Mouse (Mus musculus): ENCODE data around the gene Prkci. TPM values are rescaled to one million over a fixed set of nuclear protein-coding genes. Genes with fewer than 3 reads are reported as not detected.

Gene Prkci
- polyA plus RNA-seq, 1 experiment, result 1.0 TPM

DNA sequence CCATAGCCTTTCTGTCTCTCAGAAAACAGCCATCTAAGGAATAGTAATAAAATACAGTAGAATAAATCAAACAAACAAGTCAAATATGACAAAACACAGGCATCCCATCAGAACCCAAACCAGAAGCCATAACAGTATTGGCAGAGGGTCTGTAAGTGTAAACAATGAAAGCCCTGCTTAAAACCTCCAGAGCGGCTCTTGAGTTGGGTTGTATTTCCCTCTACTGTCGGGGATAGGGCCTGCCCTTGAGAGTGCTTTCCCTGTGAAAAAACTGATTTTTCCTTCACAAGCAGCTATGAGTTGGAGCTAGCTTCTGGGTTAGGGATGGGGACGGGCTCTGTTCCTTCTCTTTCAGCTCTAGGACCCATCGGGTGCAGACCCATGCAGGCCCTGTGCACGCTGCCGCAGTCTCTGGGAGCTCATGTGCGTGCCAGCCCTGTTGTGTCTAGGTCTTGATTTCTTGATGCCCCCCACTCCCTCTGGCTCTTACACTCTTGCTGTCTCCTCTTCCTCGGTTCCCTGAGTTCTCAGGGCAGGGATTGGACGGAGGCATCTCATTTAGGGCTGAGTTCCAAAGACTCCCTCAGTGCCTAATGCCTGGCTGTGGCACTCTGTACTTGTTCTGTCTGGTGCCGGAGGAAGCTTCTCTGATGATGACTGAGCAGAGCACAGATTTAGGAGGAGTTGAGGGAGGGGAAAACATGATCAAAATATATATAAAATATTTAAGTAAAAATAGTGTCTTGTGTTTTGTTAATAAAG, 20.3 kb downstream of the Prkci start:
- Histone ChIP-seq H3K4me3 (replicated peaks) (no peak overlapping the region), H3K36me3 (replicated peaks; ENCODE audit: low read length) (peaks cover 8% of the 10 kb centered on the region), H3K4me1 (peaks cover 14% of the 10 kb centered on the region), H3K9me3 (no peaks in the 10 kb centered on the region), H3K27me3 (replicated peaks) (no peaks in the 10 kb centered on the region)
- no peak for TF ChIP-seq FLI1 (IDR thresholded peaks at IDR 0.05; ENCODE audit: low read length)
- TF ChIP-seq GATA1 (IDR thresholded peaks at IDR 0.05; ENCODE audit: borderline replicate concordance, low read length), result no peak

DNA sequence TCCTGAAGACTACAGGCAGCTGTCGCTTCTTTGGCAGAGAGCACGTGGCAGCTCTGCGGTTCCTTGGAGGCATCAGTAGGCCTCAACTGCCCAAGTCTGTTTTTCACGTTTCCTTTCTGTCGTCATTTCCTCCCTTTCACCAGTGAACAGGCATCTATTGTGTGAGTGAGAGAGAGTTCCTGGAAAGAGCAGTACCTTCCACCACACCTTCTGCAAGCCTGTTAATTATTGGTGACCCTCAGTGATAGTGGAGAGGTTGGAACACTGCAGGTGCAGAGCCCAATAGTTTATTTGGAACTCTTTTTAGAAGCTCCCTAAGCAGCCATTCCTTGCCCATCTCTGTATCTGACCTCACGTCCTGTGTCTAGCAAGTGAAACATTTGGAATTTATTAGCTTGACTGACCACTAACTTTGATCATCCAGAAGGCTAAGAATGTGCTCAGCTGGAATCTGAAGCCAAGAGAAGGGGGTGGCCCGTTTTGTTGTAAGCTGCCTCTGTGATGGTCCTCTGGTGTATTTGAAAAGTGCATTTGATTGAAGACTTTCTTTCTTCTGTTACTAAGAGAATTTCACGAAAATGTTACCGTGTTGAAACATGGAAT, 21.1 kb downstream of the Prkci start:
- peaks cover 8% of the 10 kb centered on the region for H3K36me3 ChIP-seq (replicated peaks; ENCODE audit: low read length)
- H3K4me3 ChIP-seq (replicated peaks), result no peak overlapping the region
- H3K27me3 ChIP-seq (replicated peaks), result no peaks in the 10 kb centered on the region
- no peak for TF ChIP-seq FLI1 (IDR thresholded peaks at IDR 0.05; ENCODE audit: low read length)
- TF ChIP-seq GATA1 (IDR thresholded peaks at IDR 0.05; ENCODE audit: borderline replicate concordance, low read length), result no peak
- peaks cover 14% of the 10 kb centered on the region for H3K4me1 ChIP-seq
- no peaks in the 10 kb centered on the region for H3K9me3 ChIP-seq

DNA sequence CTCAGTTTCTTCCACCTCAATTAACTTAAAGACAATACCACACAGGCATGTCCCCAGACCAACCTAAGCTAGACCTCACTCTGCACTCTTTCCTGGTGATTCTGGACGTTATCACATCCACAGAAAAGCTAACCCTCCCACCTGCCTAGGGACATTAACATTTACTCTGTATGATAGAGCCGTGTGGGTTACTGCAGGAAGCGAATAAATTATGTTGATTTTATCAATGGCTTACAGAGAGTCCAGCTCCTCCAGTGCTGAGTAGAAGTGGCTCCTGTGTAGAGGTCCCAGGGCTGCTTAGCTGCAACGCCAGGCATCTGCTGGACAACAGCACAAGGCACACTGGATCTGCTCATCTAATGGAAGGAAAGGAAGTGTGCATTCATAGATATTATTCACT, 22.1 kb downstream of the Prkci start:
- no peak for TF ChIP-seq GATA1 (IDR thresholded peaks at IDR 0.05; ENCODE audit: borderline replicate concordance, low read length)
- no peak for TF ChIP-seq FLI1 (IDR thresholded peaks at IDR 0.05; ENCODE audit: low read length)
- H3K4me1 ChIP-seq, result peaks cover 15% of the 10 kb centered on the region

DNA sequence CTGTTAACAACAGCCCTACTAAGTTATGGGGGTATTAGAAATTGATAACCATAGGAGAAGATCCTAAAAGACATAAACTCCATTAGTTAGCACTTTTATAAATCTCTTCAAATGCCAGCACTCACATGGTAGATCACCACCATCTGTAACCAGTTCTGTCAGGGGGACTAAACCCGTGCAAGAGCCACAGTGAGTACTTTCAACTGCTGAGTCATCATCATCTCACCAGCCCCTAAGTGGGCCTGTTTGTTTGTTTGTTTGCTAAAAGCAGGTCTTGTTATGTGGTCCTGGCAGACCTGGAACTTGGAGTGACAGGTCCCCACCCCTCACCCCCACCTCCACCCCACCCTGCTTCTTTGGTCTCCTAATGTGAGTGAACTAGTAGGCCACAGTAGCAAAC, 23.7 kb downstream of the Prkci start:
- peaks cover 8% of the 10 kb centered on the region for H3K36me3 ChIP-seq (replicated peaks; ENCODE audit: low read length)
- no peaks in the 10 kb centered on the region for H3K9me3 ChIP-seq
- no peaks in the 10 kb centered on the region for H3K27me3 ChIP-seq (replicated peaks)
- H3K4me3 ChIP-seq (replicated peaks), result no peak overlapping the region
- TF ChIP-seq GATA1 (IDR thresholded peaks at IDR 0.05; ENCODE audit: borderline replicate concordance, low read length), result no peak
- no peak for TF ChIP-seq FLI1 (IDR thresholded peaks at IDR 0.05; ENCODE audit: low read length)
- H3K4me1 ChIP-seq, result peaks cover 23% of the 10 kb centered on the region

More for the DNA sequence above, 22.1 kb downstream of the Prkci start:
- Histone ChIP-seq H3K27me3 (replicated peaks) (no peaks in the 10 kb centered on the region), H3K9me3 (no peaks in the 10 kb centered on the region), H3K4me3 (replicated peaks) (no peak overlapping the region), H3K36me3 (replicated peaks; ENCODE audit: low read length) (peaks cover 8% of the 10 kb centered on the region)

DNA sequence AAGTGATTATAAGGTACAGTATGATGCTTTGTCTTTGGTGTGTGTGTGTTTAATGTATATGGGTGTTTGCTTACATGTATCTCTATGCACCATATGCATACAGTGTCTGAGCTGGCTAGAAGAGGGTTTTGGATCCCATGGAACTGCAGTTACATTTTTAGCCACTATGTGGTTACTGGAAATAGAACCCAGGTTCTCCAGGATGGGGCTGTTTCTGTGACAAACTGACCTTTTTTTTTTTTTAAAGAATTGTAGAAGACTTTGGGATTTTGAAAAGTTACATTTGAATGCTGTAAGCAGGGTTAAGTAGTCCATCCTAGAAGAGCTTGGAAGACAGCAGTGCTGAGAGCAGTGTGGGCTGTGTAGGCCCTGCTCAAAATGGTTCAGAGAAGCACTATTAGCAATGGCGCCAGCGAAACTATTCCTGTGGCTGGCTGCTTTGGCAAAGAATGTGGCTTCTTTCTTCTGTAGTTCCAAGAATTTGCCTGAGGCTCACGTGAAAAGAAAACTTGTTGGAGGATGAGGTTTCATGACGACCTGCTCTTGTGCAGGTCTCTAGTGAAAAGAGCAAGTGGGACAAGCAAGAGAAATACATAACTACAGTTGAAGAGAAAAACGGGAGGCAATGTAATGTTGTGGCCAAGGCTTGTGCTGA, 24.4 kb downstream of the Prkci start:
- TF ChIP-seq GATA1 (IDR thresholded peaks at IDR 0.05; ENCODE audit: borderline replicate concordance, low read length), result no peak
- no peak for TF ChIP-seq FLI1 (IDR thresholded peaks at IDR 0.05; ENCODE audit: low read length)
- Histone ChIP-seq H3K9me3 (no peaks in the 10 kb centered on the region), H3K27me3 (replicated peaks) (no peaks in the 10 kb centered on the region), H3K4me1 (peaks cover 23% of the 10 kb centered on the region), H3K36me3 (replicated peaks; ENCODE audit: low read length) (peaks cover 8% of the 10 kb centered on the region), H3K4me3 (replicated peaks) (no peak overlapping the region)

DNA sequence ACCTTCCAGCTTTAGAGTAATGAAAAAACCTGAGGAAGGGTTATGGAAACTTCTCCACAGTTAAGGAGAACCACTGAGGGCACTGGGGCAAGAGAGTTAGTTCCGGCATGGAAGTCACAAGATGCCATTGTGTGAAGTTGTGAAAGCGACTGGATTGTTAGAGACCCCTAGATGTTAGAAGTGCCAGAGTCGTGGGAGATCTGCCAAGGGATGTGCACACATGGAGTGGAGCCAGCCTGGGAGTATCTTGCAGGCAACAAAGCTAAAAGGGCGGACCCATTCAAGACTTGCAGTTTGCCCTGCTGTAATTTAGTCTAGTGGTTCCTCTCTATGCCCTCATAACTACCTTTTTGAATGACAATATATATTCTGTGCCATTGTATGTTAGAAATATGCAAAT, 25.1 kb downstream of the Prkci start:
- Histone ChIP-seq H3K36me3 (replicated peaks; ENCODE audit: low read length) (peaks cover 8% of the 10 kb centered on the region), H3K9me3 (no peaks in the 10 kb centered on the region), H3K4me3 (replicated peaks) (no peak overlapping the region), H3K27me3 (replicated peaks) (no peaks in the 10 kb centered on the region), H3K4me1 (peaks cover 23% of the 10 kb centered on the region)
- TF ChIP-seq FLI1 (IDR thresholded peaks at IDR 0.05; ENCODE audit: low read length), result no peak
- no peak for TF ChIP-seq GATA1 (IDR thresholded peaks at IDR 0.05; ENCODE audit: borderline replicate concordance, low read length)

DNA sequence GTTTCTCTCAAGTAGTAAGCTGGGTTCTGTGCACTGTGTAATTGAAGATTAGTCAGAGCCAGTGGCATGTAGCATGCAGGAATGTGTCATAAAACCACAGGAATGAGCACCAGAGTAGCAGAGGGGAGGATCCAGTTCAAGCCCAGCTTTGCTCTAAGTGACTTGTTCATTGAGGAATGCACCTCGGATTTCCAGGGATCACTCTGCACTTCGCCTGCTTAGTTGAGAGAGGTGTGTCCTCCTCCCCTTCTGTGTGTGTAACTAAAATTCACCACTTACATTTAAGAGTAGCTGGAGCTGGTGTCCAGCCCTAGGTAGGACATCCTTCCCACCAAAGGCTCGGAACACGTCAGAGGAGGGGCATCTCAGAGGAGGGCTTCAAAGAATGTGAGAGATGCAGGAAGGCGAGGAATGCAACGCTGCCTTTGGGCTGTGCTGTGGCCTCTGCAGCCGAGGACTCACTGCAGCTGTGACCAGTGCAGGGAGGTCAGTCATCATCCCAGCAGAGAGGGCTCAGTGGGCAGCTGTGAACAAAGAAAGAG, 27.4 kb downstream of the Prkci start:
- H3K4me3 ChIP-seq (replicated peaks), result no peak overlapping the region
- H3K27me3 ChIP-seq (replicated peaks), result no peaks in the 10 kb centered on the region
- peaks cover 12% of the 10 kb centered on the region for H3K4me1 ChIP-seq
- TF ChIP-seq GATA1 (IDR thresholded peaks at IDR 0.05; ENCODE audit: borderline replicate concordance, low read length) (no peak), FLI1 (IDR thresholded peaks at IDR 0.05; ENCODE audit: low read length) (no peak)
- no peaks in the 10 kb centered on the region for H3K9me3 ChIP-seq
- H3K36me3 ChIP-seq (replicated peaks; ENCODE audit: low read length), result peaks cover 8% of the 10 kb centered on the region

DNA sequence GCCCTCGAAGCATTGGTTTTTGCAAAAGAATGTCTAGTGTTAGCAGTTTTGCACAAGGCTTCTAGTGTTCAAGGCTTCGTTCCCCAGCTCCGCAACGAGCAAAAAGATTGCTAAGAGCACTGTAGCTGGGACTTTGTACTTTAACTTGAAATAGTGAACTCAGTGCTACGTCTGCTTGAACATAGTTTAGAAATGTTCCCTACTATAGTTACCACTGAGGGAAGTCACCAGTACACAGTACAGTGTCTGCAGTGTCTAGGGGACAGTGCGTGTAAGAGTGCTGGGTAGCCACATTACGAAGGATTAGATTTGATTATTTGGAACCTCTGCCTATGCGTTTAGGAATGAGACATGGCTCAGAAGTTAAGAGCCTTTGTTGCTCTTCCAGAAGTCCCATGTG, 32.2 kb downstream of the Prkci start:
- Histone ChIP-seq H3K4me1 (peaks cover 11% of the 10 kb centered on the region), H3K27me3 (replicated peaks) (no peaks in the 10 kb centered on the region), H3K36me3 (replicated peaks; ENCODE audit: low read length) (peaks cover 16% of the 10 kb centered on the region), H3K9me3 (no peaks in the 10 kb centered on the region), H3K4me3 (replicated peaks) (no peak overlapping the region)
- TF ChIP-seq FLI1 (IDR thresholded peaks at IDR 0.05; ENCODE audit: low read length), result no peak
- no peak for TF ChIP-seq GATA1 (IDR thresholded peaks at IDR 0.05; ENCODE audit: borderline replicate concordance, low read length)

DNA sequence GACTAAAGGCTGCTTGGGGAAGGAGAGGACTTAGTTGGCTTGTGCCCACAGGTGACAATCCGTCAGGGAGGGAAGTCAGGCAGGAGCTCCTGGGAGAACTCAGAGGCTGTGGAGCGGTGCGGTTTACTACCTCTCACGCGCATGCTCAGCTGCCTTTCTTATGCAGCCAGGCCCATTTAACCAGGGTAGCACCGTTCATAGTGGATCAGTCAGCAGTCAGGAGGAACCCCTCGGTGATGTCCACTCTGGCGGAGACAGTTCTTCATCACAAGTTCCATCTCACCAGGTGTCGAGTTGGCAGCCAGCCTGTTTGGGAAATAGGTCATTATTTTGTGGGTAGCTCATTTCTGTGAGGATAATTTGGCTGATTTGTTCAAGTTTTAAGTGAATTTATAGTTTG, 36.1 kb downstream of the Prkci start:
- Histone ChIP-seq H3K4me3 (replicated peaks) (no peak overlapping the region), H3K36me3 (replicated peaks; ENCODE audit: low read length) (peaks cover 26% of the 10 kb centered on the region), H3K4me1 (peaks cover 3% of the 10 kb centered on the region), H3K27me3 (replicated peaks) (no peaks in the 10 kb centered on the region), H3K9me3 (no peaks in the 10 kb centered on the region)
- TF ChIP-seq GATA1 (IDR thresholded peaks at IDR 0.05; ENCODE audit: borderline replicate concordance, low read length), result no peak
- TF ChIP-seq FLI1 (IDR thresholded peaks at IDR 0.05; ENCODE audit: low read length), result no peak

DNA sequence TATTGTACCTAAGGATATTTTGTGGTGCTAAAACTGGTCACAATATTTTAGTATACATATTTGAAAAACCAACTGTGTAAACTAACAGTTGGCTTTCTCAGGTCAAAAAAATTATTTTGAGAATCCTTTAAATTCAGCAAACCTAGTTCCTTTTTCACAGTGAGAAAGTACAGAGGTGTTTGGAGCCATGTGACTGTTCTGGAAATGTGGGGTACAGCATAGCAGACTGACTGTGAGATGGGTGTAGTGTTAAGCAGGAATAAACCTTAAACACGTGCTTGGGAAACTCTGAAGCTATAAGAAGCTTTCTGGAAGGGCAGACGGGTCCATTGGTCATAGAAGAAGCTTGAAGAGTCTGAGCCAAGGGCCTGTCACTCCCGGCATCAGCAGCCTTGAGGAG, 38.1 kb downstream of the Prkci start:
- peaks cover 32% of the 10 kb centered on the region for H3K36me3 ChIP-seq (replicated peaks; ENCODE audit: low read length)
- TF ChIP-seq FLI1 (IDR thresholded peaks at IDR 0.05; ENCODE audit: low read length) (no peak), GATA1 (IDR thresholded peaks at IDR 0.05; ENCODE audit: borderline replicate concordance, low read length) (no peak)

More for the DNA sequence above, 38.1 kb downstream of the Prkci start:
- H3K4me3 ChIP-seq (replicated peaks), result no peak overlapping the region
- H3K4me1 ChIP-seq, result peaks cover 3% of the 10 kb centered on the region
- H3K27me3 ChIP-seq (replicated peaks), result no peaks in the 10 kb centered on the region
- H3K9me3 ChIP-seq, result no peaks in the 10 kb centered on the region
